Comparison of ENCODE assay signal across 30 mouse cellular contexts in genomic region chr17:72828687-72829086, GRCm38 (mm10). TPM values are rescaled to one million over a fixed set of nuclear protein-coding genes. Genes with fewer than 3 reads are reported as not detected.
A peak's percentile ranks its signal among the peaks of the same experiment; 100 is the strongest.
DNase-seq lines count a peak whose midpoint lies in the region; ATAC-seq and TF ChIP-seq lines count a peak whose summit lies in the region.
"Had no signal": no experiment of that assay in that cellular context is flagged by ENCODE, and none has a peak within 500 bp of the region (broad histone marks: within the 10 kb centered on the region; RNA-seq: fewer than 3 reads in every experiment).

No protein-coding gene starts in this region.

- H3K4me3 ChIP-seq in heart, embryonic 10.5 days, result no peak overlapping the region
- H3K4me3 ChIP-seq in lung, embryonic 15.5 days, result no peak overlapping the region
- H3K4me3 ChIP-seq in lung, adult 2 months (replicated peaks; ENCODE audit: extremely low read depth, low read depth, low read length), result no peak overlapping the region
- no peak overlapping the region for H3K4me3 ChIP-seq in intestine, embryonic 14.5 days (ENCODE audit: low read depth, low read length)
- no peak overlapping the region for H3K4me3 ChIP-seq in stomach, embryonic 14.5 days (ENCODE audit: low read depth, low read length)
- H3K4me3 ChIP-seq: embryonic facial prominence, embryonic 12.5 days; forebrain, embryonic 10.5 days; forebrain, embryonic 15.5 days; hindbrain, embryonic 12.5 days; liver, embryonic 12.5 days had no signal

- H3K27ac ChIP-seq in heart, embryonic 10.5 days, result 0 out of 2 replicates have a peak overlapping the region, but pooled peaks have one; percentile 9
- peak overlapping the region; percentile 50; the same call in 1 of the 2 replicates for H3K27ac ChIP-seq in lung, embryonic 15.5 days
- H3K27ac ChIP-seq in intestine, embryonic 14.5 days (ENCODE audit: low read depth), result no peak overlapping the region
- no peak overlapping the region for H3K27ac ChIP-seq in stomach, embryonic 14.5 days (ENCODE audit: low read length)
- H3K27ac ChIP-seq: embryonic facial prominence, embryonic 12.5 days; forebrain, embryonic 10.5 days; forebrain, embryonic 15.5 days; hindbrain, embryonic 12.5 days; hindbrain, postnatal 0 days; kidney, postnatal 0 days; liver, embryonic 12.5 days had no signal

- 57% methylated on average over 8 of the region's 8 CpGs for WGBS in heart, embryonic 10.5 days
- 48% methylated on average over 8 of the region's 8 CpGs for WGBS in lung, embryonic 15.5 days
- 50% methylated on average over 8 of the region's 8 CpGs for WGBS in lung, adult 2 months
- 61% methylated on average over 8 of the region's 8 CpGs for WGBS in intestine, embryonic 14.5 days
- WGBS in stomach, embryonic 14.5 days, result 67% methylated on average over 8 of the region's 8 CpGs

- intact Hi-C loops in heart, postnatal 14 days (cut with DNase I), result no loop called here

- DNase-seq in heart, embryonic 10.5 days (ENCODE audit: low spot score), result no peak
- DNase-seq in heart, postnatal 14 days, result no peak
- no peak for DNase-seq in lung, adult 2 months
- DNase-seq in intestine, embryonic 14.5 days (ENCODE audit: low spot score), result no peak
- DNase-seq in cerebellum, adult 11-12 months, result no peak
- no peak for DNase-seq in left cerebral cortex, adult 9 months (ENCODE audit: low spot score in 2 of 2)
- DNase-seq: adrenal gland, postnatal 10 days; cerebellum, adult 11 months; cerebellum, adult 9-11 months; embryo, embryonic 11 days; gastrocnemius, postnatal 25 days; heart, postnatal 36 days; kidney, adult 18-20 months; kidney, postnatal 4 days; left cerebral cortex, postnatal 4 days; liver, postnatal 0 days; midbrain, embryonic 14.5 days; right cerebral cortex, postnatal 14 days had no signal

- no peak for TF ChIP-seq CTCF in lung, adult 2 months (IDR thresholded peaks at IDR 0.05; ENCODE audit: insufficient read depth, low read length)

- no peak for TF ChIP-seq POLR2A in lung, adult 2 months (IDR thresholded peaks at IDR 0.05; ENCODE audit: borderline replicate concordance, extremely low read depth, low read depth, low read length)

- peaks cover 19% of the 10 kb centered on the region for H3K4me1 ChIP-seq in heart, embryonic 10.5 days
- peaks cover 9% of the 10 kb centered on the region; the same call in 1 of the 2 replicates for H3K4me1 ChIP-seq in lung, embryonic 15.5 days
- peaks cover 4% of the 10 kb centered on the region for H3K4me1 ChIP-seq in lung, adult 2 months (ENCODE audit: control insufficient read depth, insufficient read depth, low read length)
- no peaks in the 10 kb centered on the region for H3K4me1 ChIP-seq in intestine, embryonic 14.5 days (replicated peaks; ENCODE audit: control insufficient read depth, insufficient read depth, low read length)
- no peaks in the 10 kb centered on the region for H3K4me1 ChIP-seq in stomach, embryonic 14.5 days (ENCODE audit: control insufficient read depth, insufficient read depth, low read length)
- H3K4me1 ChIP-seq: embryonic facial prominence, embryonic 12.5 days; forebrain, embryonic 10.5 days; forebrain, embryonic 15.5 days; hindbrain, embryonic 12.5 days; liver, embryonic 12.5 days had no signal

- peak; percentile 33 for ATAC-seq in lung, embryonic 15.5 days (ENCODE audit: borderline replicate concordance, extremely low read depth, low FRiP score, low TSS enrichment)
- ATAC-seq in intestine, embryonic 14.5 days (replicated peaks; ENCODE audit: low FRiP score, low TSS enrichment, low read depth), result peak; percentile 45
- peak; percentile 37; the same call in 1 of the 2 replicates for ATAC-seq in stomach, embryonic 14.5 days (ENCODE audit: insufficient number of reproducible peaks, insufficient read depth, low FRiP score, low read depth)
- ATAC-seq: forebrain, embryonic 15.5 days; hindbrain, postnatal 0 days; liver, embryonic 12.5 days; liver, postnatal 0 days; Patski had no signal

- H3K9ac ChIP-seq in lung, embryonic 15.5 days, result no peak overlapping the region
- H3K9ac ChIP-seq in intestine, embryonic 14.5 days (ENCODE audit: low read length), result no peak overlapping the region
- no peak overlapping the region for H3K9ac ChIP-seq in stomach, embryonic 14.5 days (replicated peaks; ENCODE audit: low read depth, low read length)
- H3K9ac ChIP-seq: embryonic facial prominence, embryonic 12.5 days; forebrain, embryonic 15.5 days; hindbrain, embryonic 12.5 days; liver, embryonic 12.5 days; liver, postnatal 0 days had no signal

- H3K4me2 ChIP-seq in lung, embryonic 15.5 days, result no peak overlapping the region
- no peak overlapping the region for H3K4me2 ChIP-seq in intestine, embryonic 14.5 days (ENCODE audit: low read length)
- H3K4me2 ChIP-seq in stomach, embryonic 14.5 days (replicated peaks; ENCODE audit: low read depth, low read length), result no peak overlapping the region
- H3K4me2 ChIP-seq: embryonic facial prominence, embryonic 12.5 days; forebrain, embryonic 15.5 days; heart, embryonic 11.5 days; hindbrain, embryonic 12.5 days; liver, embryonic 12.5 days had no signal

- H3K36me3 ChIP-seq in heart, embryonic 10.5 days, result no peaks in the 10 kb centered on the region
- no peaks in the 10 kb centered on the region for H3K36me3 ChIP-seq in lung, embryonic 15.5 days
- no peaks in the 10 kb centered on the region for H3K36me3 ChIP-seq in intestine, embryonic 14.5 days (ENCODE audit: control insufficient read depth, insufficient read depth, low read length)
- H3K36me3 ChIP-seq in stomach, embryonic 14.5 days (ENCODE audit: control insufficient read depth, insufficient read depth, low read length), result no peaks in the 10 kb centered on the region
- H3K36me3 ChIP-seq: embryonic facial prominence, embryonic 12.5 days; forebrain, embryonic 10.5 days; forebrain, embryonic 15.5 days; G1E; hindbrain, embryonic 12.5 days; liver, embryonic 12.5 days had no signal

- no peaks in the 10 kb centered on the region for H3K9me3 ChIP-seq in heart, embryonic 10.5 days
- no peaks in the 10 kb centered on the region for H3K9me3 ChIP-seq in lung, embryonic 15.5 days
- H3K9me3 ChIP-seq in intestine, embryonic 14.5 days (ENCODE audit: control insufficient read depth, low read length), result no peaks in the 10 kb centered on the region
- H3K9me3 ChIP-seq in stomach, embryonic 14.5 days (ENCODE audit: control insufficient read depth, low read depth, low read length), result no peaks in the 10 kb centered on the region
- H3K9me3 ChIP-seq: embryonic facial prominence, embryonic 12.5 days; forebrain, embryonic 10.5 days; forebrain, embryonic 15.5 days; G1E; hindbrain, embryonic 12.5 days; liver, embryonic 12.5 days had no signal

- no peaks in the 10 kb centered on the region for H3K27me3 ChIP-seq in heart, embryonic 10.5 days (ENCODE audit: insufficient read depth, poor library complexity, severe bottlenecking)
- H3K27me3 ChIP-seq in lung, embryonic 15.5 days, result no peaks in the 10 kb centered on the region
- H3K27me3 ChIP-seq in intestine, embryonic 14.5 days (replicated peaks; ENCODE audit: control insufficient read depth, insufficient read depth, low read length), result no peaks in the 10 kb centered on the region
- no peaks in the 10 kb centered on the region for H3K27me3 ChIP-seq in stomach, embryonic 14.5 days (ENCODE audit: control insufficient read depth, insufficient read depth, low read length)
- H3K27me3 ChIP-seq: embryonic facial prominence, embryonic 12.5 days; forebrain, embryonic 15.5 days; hindbrain, embryonic 12.5 days; liver, embryonic 12.5 days had no signal

RNA-seq across cellular contexts. Expression of gene Ypel5, which starts 7.6 kb away (rescaled TPM):
- polyA plus RNA-seq in heart, embryonic 10.5 days (2016; fragmentation: Nextera tagmentation; extraction: Ambion mirVana), result 34.7 and 44.9 TPM in 2 replicates
- 10 to 100 TPM; 40.1 to 45.6 TPM for total RNA-seq in heart, postnatal 14 days (2021)
- polyA plus RNA-seq in lung, embryonic 15.5 days (2015; fragmentation: Nextera tagmentation; extraction: Ambion mirVana), result 43.9 and 44.2 TPM in 2 replicates
- 17.1 and 19.7 TPM in 2 replicates for polyA plus RNA-seq in lung, adult 2 months (2012; rRNA removed)
- polyA plus RNA-seq in intestine, embryonic 14.5 days (2014; fragmentation: Nextera tagmentation; extraction: Ambion mirVana), result 35.9 and 39.1 TPM in 2 replicates
- 41.3 and 42.2 TPM in 2 replicates for polyA plus RNA-seq in stomach, embryonic 14.5 days (2014; fragmentation: Nextera tagmentation; extraction: Ambion mirVana)

Comparison
In these comparisons a context has a peak if more than half of its experiments do, and no peak if none do; other contexts are left out.
1. H3K27ac ChIP-seq: peak in heart, embryonic 10.5 days (single experiment) and lung, embryonic 15.5 days (single experiment); none in intestine, embryonic 14.5 days (single experiment) and stomach, embryonic 14.5 days (single experiment).
2. Peak in every context shown above with its lines, with median percentiles within 50 percentile points of each other: ATAC-seq.